Mouse (Mus musculus) CH12.LX (cell line): ENCODE measurements around the gene Lnx1. TPM values are rescaled to one million over a fixed set of nuclear protein-coding genes. Genes with fewer than 3 reads are reported as not detected.

Experiments used
- DNase-seq: peaks from one replicate; pipeline ENCODE4 v3.0.0-alpha.2; 2013; ENCODE audit errors: extremely low read depth
- H3K27ac ChIP-seq: 2 replicates; pipeline ENCODE4 v1.5.1; 2012; ENCODE audit warnings: low read depth, mild to moderate bottlenecking, control low read depth, moderate library complexity; ENCODE audit not compliant: insufficient read depth
- H3K27me3 ChIP-seq: replicated peaks from 2 replicates; pipeline ENCODE3; 2012; ENCODE audit warnings: inconsistent platforms
- H3K36me3 ChIP-seq, 2 experiments: replicated peaks in 1 of 2; 2 replicates each; pipeline versions ENCODE3 to v1.6.1; 2012; ENCODE audit warnings: inconsistent platforms in 1 of 2, low read length in 1 of 2, mild to moderate bottlenecking in 1 of 2, mixed read lengths in 1 of 2, moderate library complexity in 1 of 2; ENCODE audit not compliant: control insufficient read depth in 1 of 2, insufficient read depth in 1 of 2
- H3K4me1 ChIP-seq, 2 experiments: 2 replicates each; pipeline ENCODE4 v1.6.1; 2012; ENCODE audit warnings: inconsistent platforms in 1 of 2, moderate library complexity in 1 of 2; ENCODE audit not compliant: insufficient read depth in 2 of 2, control insufficient read depth in 1 of 2
- H3K4me2 ChIP-seq: 2 replicates; pipeline ENCODE4 v1.6.1; 2012; ENCODE audit warnings: low read depth, mild to moderate bottlenecking, control low read depth; ENCODE audit not compliant: poor library complexity, insufficient read depth, severe bottlenecking
- H3K4me3 ChIP-seq, 3 experiments: fragments of 150-350 bp in 1 of 3; sonication (generic) in 1 of 3; replicated peaks in 1 of 3; 2 replicates each; pipeline versions ENCODE3 to v1.5.1; 2011 to 2012; ENCODE audit warnings: low read depth in 2 of 3, low read length in 2 of 3, mild to moderate bottlenecking in 2 of 3, moderate library complexity in 2 of 3, control low read depth in 1 of 3, improper control_type of control experiment in 1 of 3, inconsistent platforms in 1 of 3, mixed read lengths in 1 of 3; ENCODE audit not compliant: poor library complexity in 1 of 3
- H3K79me2 ChIP-seq: replicated peaks from 2 replicates; pipeline ENCODE4 v1.6.1; 2012; ENCODE audit warnings: mild to moderate bottlenecking, moderate library complexity; ENCODE audit not compliant: control insufficient read depth, poor library complexity, insufficient read depth, severe bottlenecking; ENCODE audit errors: extremely low read depth
- H3K9ac ChIP-seq: 2 replicates; pipeline ENCODE4 v1.6.1; 2012; ENCODE audit warnings: low read depth, mild to moderate bottlenecking, control low read depth, moderate library complexity; ENCODE audit not compliant: insufficient read depth
- H3K9me3 ChIP-seq: replicated peaks from 2 replicates; pipeline ENCODE3; 2012; ENCODE audit warnings: low read length, inconsistent platforms, mixed read lengths
- CHD1 ChIP-seq: IDR thresholded peaks from 2 replicates; pipeline ENCODE4 v1.6.1; 2012; ENCODE audit warnings: low read depth, low read length, improper control_type of control experiment, inconsistent platforms
- CHD2 ChIP-seq: IDR thresholded peaks from 2 replicates; pipeline ENCODE4 v1.6.1; 2011; ENCODE audit warnings: low read length, improper control_type of control experiment
- CTCF ChIP-seq, 2 experiments: IDR thresholded peaks in 1 of 2; conservative IDR thresholded peaks in 1 of 2; 2 replicates each; pipeline ENCODE4 v1.5.1; 2011 to 2012; ENCODE audit warnings: low read depth in 2 of 2, low read length in 2 of 2, improper control_type of control experiment in 1 of 2, inconsistent platforms in 1 of 2, mild to moderate bottlenecking in 1 of 2, moderate library complexity in 1 of 2
- E2F4 ChIP-seq: IDR thresholded peaks from 2 replicates; pipeline ENCODE4 v1.6.1; 2011; ENCODE audit warnings: low read depth, low read length, improper control_type of control experiment; ENCODE audit not compliant: insufficient replicate concordance
- EP300 ChIP-seq: IDR thresholded peaks from 2 replicates; pipeline ENCODE4 v1.6.1; 2011; ENCODE audit warnings: low read length, improper control_type of control experiment
- ETS1 ChIP-seq: conservative IDR thresholded peaks from 2 replicates; pipeline ENCODE4 v1.6.1; 2012; ENCODE audit warnings: low read depth, mild to moderate bottlenecking, inconsistent platforms, low read length, improper control_type of control experiment, moderate library complexity
- GABPA ChIP-seq: IDR thresholded peaks from 2 replicates; pipeline ENCODE4 v1.6.1; 2012; ENCODE audit warnings: low read depth, low read length, improper control_type of control experiment, inconsistent platforms; ENCODE audit not compliant: insufficient replicate concordance
- IRF4 ChIP-seq: IDR thresholded peaks from 2 replicates; pipeline ENCODE4 v1.6.1; 2014; ENCODE audit warnings: low read depth, mild to moderate bottlenecking, inconsistent platforms, low read length, improper control_type of control experiment
- MXI1 ChIP-seq: IDR thresholded peaks from 2 replicates; pipeline ENCODE4 v1.6.1; 2011; ENCODE audit warnings: mild to moderate bottlenecking, low read depth, low read length, improper control_type of control experiment
- NELFE ChIP-seq: IDR thresholded peaks from 2 replicates; pipeline ENCODE4 v1.6.1; 2011; ENCODE audit warnings: low read depth, low read length, improper control_type of control experiment
- NRF1 ChIP-seq: IDR thresholded peaks from 2 replicates; pipeline ENCODE4 v1.6.1; 2014; ENCODE audit warnings: low read depth, mild to moderate bottlenecking, inconsistent platforms, low read length, improper control_type of control experiment, moderate library complexity
- POLR2A ChIP-seq: IDR thresholded peaks from 2 replicates; pipeline ENCODE4 v1.6.1; 2011; ENCODE audit warnings: low read depth, mild to moderate bottlenecking, improper control_type of control experiment, low read length
- RAD21 ChIP-seq: IDR thresholded peaks from 2 replicates; pipeline ENCODE4 v1.6.1; 2011; ENCODE audit warnings: low read depth, mild to moderate bottlenecking, low read length, improper control_type of control experiment, moderate library complexity
- SIN3A ChIP-seq: IDR thresholded peaks from 2 replicates; pipeline ENCODE4 v1.6.1; 2012; ENCODE audit warnings: low read length, improper control_type of control experiment, inconsistent platforms
- SMC3 ChIP-seq: IDR thresholded peaks from 2 replicates; pipeline ENCODE4 v1.6.1; 2011; ENCODE audit warnings: low read depth, low read length, improper control_type of control experiment
- TBP ChIP-seq: conservative IDR thresholded peaks from 2 replicates; pipeline ENCODE4 v1.6.1; 2011; ENCODE audit warnings: low read depth, low read length, improper control_type of control experiment
- UBTF ChIP-seq: IDR thresholded peaks from 2 replicates; pipeline ENCODE4 v1.6.1; 2012; ENCODE audit warnings: low read depth, mild to moderate bottlenecking, inconsistent platforms, low read length, improper control_type of control experiment, moderate library complexity
- USF1 ChIP-seq: IDR thresholded peaks from 2 replicates; pipeline ENCODE4 v1.6.1; 2014; ENCODE audit warnings: low read depth, mild to moderate bottlenecking, inconsistent platforms, low read length, improper control_type of control experiment
- ZC3H11A ChIP-seq: IDR thresholded peaks from 2 replicates; pipeline ENCODE4 v1.6.1; 2012; ENCODE audit warnings: low read depth, mild to moderate bottlenecking, inconsistent platforms, low read length, improper control_type of control experiment
- dilution Hi-C: fragments of 300-500 bp; cut with MboI; formaldehyde crosslinking; loops from 2 replicates; pipeline ENCODE4 v1.14.3; 2020; ENCODE audit warnings: low sequenced_read_pairs; ENCODE audit not compliant: extremely low pct_unique_long_range_greater_than_20kb, extremely low pct_ligation_motif_present
- in situ Hi-C: fragments of 300-500 bp; cut with MboI; formaldehyde crosslinking; loops from 3 replicates; pipeline ENCODE4 v1.14.3; 2019; ENCODE audit warnings: low sequenced_read_pairs, low pct_ligation_motif_present, low pct_unique_long_range_greater_than_20kb, mixed read lengths
- polyA plus RNA-seq: library from polyadenylated mRNA; unstranded; fragments of >175 nt; gene quantifications from 2 replicates; pipeline ENCODE4 v1.2.1, GENCODE M21; 2012; ENCODE audit warnings: low read depth; ENCODE audit not compliant: insufficient read length
- total RNA-seq, 2 experiments: library from RNA; depleted of rRNA; stranded (reverse); fragments of 300-350 nt in 1 of 2; fragments of >200 nt in 1 of 2; gene quantifications; 2 replicates each; pipeline ENCODE4 v1.2.3; 2012 to 2014

Gene Lnx1
- total and polyA plus RNA-seq, 3 experiments = 0.08 to 0.26 (median 0.16) TPM

GRCm38 (mm10) chr5:74683832-74684231 lies 18.9 kb downstream of the Lnx1 start:
- Histone ChIP-seq H3K79me2 (no peaks in the 10 kb centered on the region), H3K4me2 (no peak overlapping the region), H3K27me3 (no peaks in the 10 kb centered on the region), H3K9me3 (no peaks in the 10 kb centered on the region), H3K36me3 (no peaks in the 10 kb centered on the region), H3K4me1 (peaks cover 0 to 26% of the 10 kb centered on the region in 2 experiments; a peak in 3 of 4 replicates), H3K27ac (no peak overlapping the region), H3K9ac (no peak overlapping the region), H3K4me3 (no peak overlapping the region)
- in situ Hi-C loops = no loop called here
- dilution Hi-C loops = no loop called here
- TF ChIP-seq ZC3H11A = no peak
- TF ChIP-seq NRF1 = no peak
- no peak for TF ChIP-seq IRF4
- TF ChIP-seq CHD2 = no peak
- no peak for DNase-seq

- Histone ChIP-seq H3K36me3 (no peaks in the 10 kb centered on the region), H3K4me2 (no peak overlapping the region), H3K9me3 (no peaks in the 10 kb centered on the region), H3K79me2 (no peaks in the 10 kb centered on the region), H3K9ac (no peak overlapping the region), H3K4me3 (no peak overlapping the region), H3K4me1 (peaks cover 0 to 26% of the 10 kb centered on the region in 2 experiments; a peak in 3 of 4 replicates), H3K27me3 (no peaks in the 10 kb centered on the region), H3K27ac (no peak overlapping the region)
- dilution Hi-C loops (no loop called here), in situ Hi-C loops (no loop called here)
- DNase-seq = peak; percentile 17
- TF ChIP-seq SMC3 (no peak), E2F4 (no peak), NELFE (no peak), UBTF (no peak), USF1 (no peak), RAD21 (no peak), MXI1 (no peak), TBP (no peak), POLR2A (no peak), SIN3A (no peak), GABPA (no peak), CTCF (conservative IDR thresholded peaks at IDR 0.05 in 1 of 2, IDR thresholded peaks at IDR 0.05 in 1 of 2; ENCODE audit: low read depth in 2 of 2, low read length in 2 of 2) (no peak), ETS1 (no peak), CHD1 (no peak), EP300 (no peak)
These were observed 20.0 kb downstream of the Lnx1 start for GRCm38 (mm10) chr5:74682735-74683134.
